Mouse (Mus musculus) liver, embryonic 16.5 days (tissue): ENCODE measurements at regions not wholly inside any gene's neighbourhood (a gene's known extent, or its start where the extent isn't known, plus 50 kb on each side); places are given as distances from the start of the nearest gene placed in this dataset.

Source experiments
- ATAC-seq: fragments of 200-750 bp; cut with Nextera tagmentation; 2 replicates; pipeline ENCODE4 v1.8.0; 2017; ENCODE audit warnings: low read depth, mild to moderate bottlenecking, moderate number of reproducible peaks, moderate library complexity
- H3K27ac ChIP-seq: fragments of 300-500 bp; sonication (generic); 2 replicates; pipeline ENCODE4 v1.5.1; 2014; ENCODE audit warnings: mild to moderate bottlenecking, low read length
- H3K27me3 ChIP-seq: fragments of 300-500 bp; sonication (generic); 2 replicates; pipeline ENCODE4 v1.6.1; 2014; ENCODE audit warnings: low read depth, low read length, mixed read lengths; ENCODE audit not compliant: control insufficient read depth, insufficient read depth
- H3K36me3 ChIP-seq: fragments of 300-500 bp; sonication (generic); 2 replicates; pipeline ENCODE4 v1.6.1; 2014; ENCODE audit warnings: mild to moderate bottlenecking; ENCODE audit not compliant: control insufficient read depth, insufficient read depth
- H3K4me1 ChIP-seq: fragments of 300-500 bp; sonication (generic); 2 replicates; pipeline ENCODE4 v1.6.1; 2014; ENCODE audit warnings: low read depth, low read length, mixed read lengths; ENCODE audit not compliant: control insufficient read depth
- H3K4me2 ChIP-seq: fragments of 300-500 bp; sonication (generic); 2 replicates; pipeline ENCODE4 v1.6.1; 2014; ENCODE audit warnings: low read depth, low read length, mixed read lengths
- H3K4me3 ChIP-seq: fragments of 300-500 bp; sonication (generic); 2 replicates; pipeline ENCODE4 v1.5.1; 2014; ENCODE audit warnings: low read depth, mild to moderate bottlenecking, low read length
- H3K9ac ChIP-seq: fragments of 300-500 bp; sonication (generic); 2 replicates; pipeline ENCODE4 v1.6.1; 2014; ENCODE audit warnings: low read depth, low read length
- H3K9me3 ChIP-seq: fragments of 300-500 bp; sonication (generic); replicated peaks from 2 replicates; pipeline ENCODE4 v1.6.1; 2016; ENCODE audit warnings: low read length; ENCODE audit not compliant: control insufficient read depth
- WGBS: fragments of 180-500 bp; shearing (Covaris S2); extraction: QIAGEN DNeasy Blood & Tissue Kit; methylation state at CpG from one replicate; pipeline ENCODE4 v1.1.7; 2014; ENCODE audit not compliant: insufficient replicate concordance; 5-methylcytosine and 5-hydroxymethylcytosine counted together

DNA sequence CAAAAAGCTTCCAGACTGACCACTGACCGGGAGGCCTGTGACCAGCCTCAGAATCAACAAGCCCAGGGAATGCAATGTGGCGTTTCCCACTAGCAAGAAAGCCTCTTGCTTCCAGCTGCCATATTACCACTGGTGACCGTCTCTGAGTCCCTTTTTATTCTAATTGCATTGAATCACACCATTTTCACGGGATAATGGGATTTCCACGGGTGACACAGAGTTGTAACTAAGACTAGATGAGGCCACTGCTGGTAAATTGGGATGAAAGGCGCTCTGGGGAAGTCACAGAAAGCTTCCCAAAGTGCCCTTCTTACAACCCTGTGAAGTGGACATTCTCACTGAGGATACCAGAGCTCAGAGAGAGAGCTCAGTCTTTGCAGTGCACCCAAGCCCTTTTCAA lies 107.4 kb downstream of the Mrm1 start:
- Histone ChIP-seq H3K4me2 (no peak overlapping the region), H3K27ac (no peak overlapping the region), H3K27me3 (peaks cover 17% of the 10 kb centered on the region), H3K9me3 (no peaks in the 10 kb centered on the region), H3K4me1 (no peaks in the 10 kb centered on the region), H3K36me3 (no peaks in the 10 kb centered on the region), H3K4me3 (no peak overlapping the region), H3K9ac (no peak overlapping the region)
- ATAC-seq, result no peak
- WGBS, result 45% methylated on average over 6 of the region's 6 CpGs

DNA sequence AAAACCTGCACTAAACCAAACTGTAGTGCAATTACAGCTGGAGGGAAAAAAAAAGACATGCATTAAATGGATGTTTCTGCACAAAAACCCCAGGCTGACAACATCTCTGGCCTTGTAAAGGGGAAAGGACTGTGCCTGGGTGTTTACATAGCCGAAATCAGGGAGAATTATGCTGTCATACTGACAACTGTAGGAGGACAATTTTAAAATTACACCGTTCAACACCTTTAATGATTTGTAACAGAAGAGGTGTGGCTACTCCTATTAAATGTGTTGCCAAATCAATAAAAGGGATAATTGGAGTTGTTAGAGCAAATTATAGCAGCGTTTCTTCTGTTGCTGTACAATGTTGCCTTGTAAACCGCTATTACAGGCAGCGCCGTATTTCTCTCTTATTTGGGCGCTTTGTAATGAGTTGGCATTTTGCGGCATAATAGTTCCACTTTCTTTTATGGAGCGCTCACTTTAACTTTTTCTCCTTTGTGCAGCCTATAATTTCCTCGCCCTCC lies 111.0 kb downstream of the Mrm1 start:
- 74% methylated on average over 10 of the region's 10 CpGs for WGBS
- Histone ChIP-seq H3K4me2 (no peak overlapping the region), H3K27me3 (peaks cover 19% of the 10 kb centered on the region), H3K9ac (no peak overlapping the region), H3K27ac (no peak overlapping the region), H3K36me3 (no peaks in the 10 kb centered on the region), H3K4me3 (no peak overlapping the region), H3K9me3 (no peaks in the 10 kb centered on the region), H3K4me1 (no peaks in the 10 kb centered on the region)
- ATAC-seq, result no peak

DNA sequence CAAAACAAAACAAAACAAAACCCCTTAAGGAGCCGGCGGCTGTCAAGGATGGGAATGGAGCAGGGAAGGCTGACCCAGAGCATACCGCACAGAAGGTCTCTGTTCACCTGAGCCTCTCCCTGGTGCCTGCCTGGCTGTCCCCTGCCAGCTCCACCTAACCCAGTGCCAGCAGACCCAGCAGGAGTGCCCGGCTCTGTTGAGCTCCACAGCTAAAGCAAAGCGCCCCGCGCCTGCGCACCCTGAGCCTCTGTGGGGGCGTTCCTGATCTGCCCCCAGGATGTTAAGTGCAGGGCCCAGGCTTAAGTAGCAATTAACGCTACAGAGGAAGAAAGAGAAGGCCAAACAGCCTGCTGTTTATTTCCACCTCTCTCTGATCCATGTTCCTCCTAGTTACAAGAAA lies 111.5 kb downstream of the Mrm1 start:
- no peak for ATAC-seq
- Histone ChIP-seq H3K36me3 (no peaks in the 10 kb centered on the region), H3K9ac (no peak overlapping the region), H3K4me2 (no peak overlapping the region), H3K9me3 (no peaks in the 10 kb centered on the region), H3K27ac (no peak overlapping the region), H3K4me1 (no peaks in the 10 kb centered on the region; the same call in 1 of the 2 replicates), H3K27me3 (peaks cover 19% of the 10 kb centered on the region), H3K4me3 (no peak overlapping the region)
- WGBS, result 25% methylated on average over 10 of the region's 10 CpGs

DNA sequence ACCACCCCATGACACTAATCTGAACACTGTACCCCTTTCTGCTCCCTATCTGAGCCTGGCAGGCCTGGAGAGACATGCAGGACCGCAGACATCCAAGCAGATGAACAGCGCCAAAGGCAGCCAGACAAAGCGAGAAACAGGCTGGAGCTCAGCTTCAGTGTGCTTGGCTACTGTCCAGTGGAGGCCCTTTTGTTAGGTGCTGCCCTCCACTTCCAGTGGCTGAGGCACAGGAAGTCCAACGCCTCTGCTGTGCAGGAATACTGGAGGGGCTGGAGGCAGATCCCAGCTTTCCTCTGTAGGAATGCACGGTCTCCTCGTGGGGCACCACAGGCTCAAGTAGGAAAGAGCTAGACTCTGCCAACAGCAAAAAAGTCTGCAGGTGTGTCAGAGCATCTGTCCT lies 112.6 kb downstream of the Mrm1 start:
- no peak overlapping the region for H3K27ac ChIP-seq
- no peaks in the 10 kb centered on the region for H3K9me3 ChIP-seq
- ATAC-seq, result no peak
- H3K4me2 ChIP-seq, result no peak overlapping the region
- H3K27me3 ChIP-seq, result peaks cover 19% of the 10 kb centered on the region
- H3K4me3 ChIP-seq, result no peak overlapping the region
- WGBS, result 29% methylated on average over 6 of the region's 6 CpGs
- no peaks in the 10 kb centered on the region for H3K36me3 ChIP-seq
- peaks cover 8% of the 10 kb centered on the region; the same call in 1 of the 2 replicates for H3K4me1 ChIP-seq
- no peak overlapping the region for H3K9ac ChIP-seq

DNA sequence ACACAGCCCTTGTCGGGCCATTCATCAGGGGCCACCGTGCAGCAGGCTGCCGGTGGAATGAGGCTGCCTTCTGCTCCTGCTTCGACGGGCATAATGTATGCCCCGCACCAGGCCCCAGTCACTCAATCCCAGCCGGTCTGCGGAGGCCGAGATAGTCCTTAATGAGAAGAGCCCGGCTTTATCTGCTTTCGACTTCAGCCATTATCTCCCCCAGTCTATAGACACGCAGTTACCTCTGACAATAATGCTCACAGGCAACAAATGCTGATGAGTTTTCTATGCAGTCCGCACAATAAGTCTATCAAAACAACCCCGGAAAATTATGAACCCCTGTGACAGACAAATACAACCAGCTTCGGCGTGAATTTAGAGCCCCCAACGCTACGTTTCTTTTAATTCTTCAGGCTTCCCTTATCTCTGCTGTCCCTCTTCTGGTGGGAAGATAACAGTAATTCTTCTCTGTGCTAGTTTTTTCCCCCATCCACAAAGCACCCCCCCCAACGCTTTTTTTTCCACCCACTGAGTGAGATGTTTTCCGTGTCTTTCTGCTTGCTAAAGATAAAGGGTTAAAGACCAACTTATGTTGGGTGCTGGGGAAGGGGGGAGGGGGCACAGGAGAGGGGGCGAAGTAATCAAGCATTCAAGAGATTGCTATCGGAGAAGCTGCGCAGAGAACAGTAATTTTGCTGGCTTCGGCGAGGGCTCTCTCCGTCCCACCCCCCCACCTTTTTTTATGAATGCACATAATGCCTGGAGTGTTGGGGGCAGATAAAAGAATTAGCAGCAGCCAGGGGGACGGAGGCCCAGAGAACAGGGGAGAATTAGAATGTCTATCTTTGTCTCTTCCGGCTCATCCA lies 117.8 kb downstream of the Mrm1 start:
- ATAC-seq, result peak; percentile 90
- peak overlapping the region; percentile 46 for H3K4me2 ChIP-seq
- peak overlapping the region; percentile 55 for H3K27ac ChIP-seq
- no peaks in the 10 kb centered on the region for H3K9me3 ChIP-seq
- no peaks in the 10 kb centered on the region for H3K36me3 ChIP-seq
- WGBS, result 2% methylated on average over 28 of the region's 28 CpGs
- no peaks in the 10 kb centered on the region; the same call in 1 of the 2 replicates for H3K27me3 ChIP-seq
- H3K4me1 ChIP-seq, result peaks cover 27% of the 10 kb centered on the region
- H3K4me3 ChIP-seq, result peak overlapping the region; percentile 18
- H3K9ac ChIP-seq, result 0 out of 2 replicates have a peak overlapping the region, but pooled peaks have one; percentile 33

DNA sequence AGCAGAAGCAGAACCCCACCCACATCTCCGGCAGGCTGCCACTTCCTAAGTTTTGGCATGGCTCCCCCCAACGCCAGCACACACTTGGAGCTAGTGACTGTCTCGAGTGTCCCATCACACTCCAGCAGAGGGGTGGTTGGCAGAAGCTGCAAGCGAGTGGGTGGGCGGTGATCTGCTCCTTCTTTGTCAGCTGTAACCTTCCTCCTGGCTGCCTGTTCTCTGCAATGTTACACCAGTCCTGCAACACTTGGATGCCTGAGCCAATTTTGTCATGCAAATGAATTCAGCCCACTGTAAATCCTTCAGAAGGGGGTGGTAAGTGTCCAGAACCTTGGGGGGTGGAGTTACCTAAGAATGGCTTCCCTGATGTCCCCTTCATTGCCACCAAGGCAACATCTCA lies 121.8 kb downstream of the Mrm1 start:
- Histone ChIP-seq H3K4me3 (no peak overlapping the region), H3K4me1 (peaks cover 38% of the 10 kb centered on the region), H3K36me3 (no peaks in the 10 kb centered on the region), H3K4me2 (no peak overlapping the region), H3K9me3 (no peaks in the 10 kb centered on the region), H3K27me3 (no peaks in the 10 kb centered on the region; the same call in 1 of the 2 replicates), H3K27ac (no peak overlapping the region), H3K9ac (no peak overlapping the region)
- no peak for ATAC-seq
- WGBS, result 31% methylated on average over 5 of the region's 5 CpGs

DNA sequence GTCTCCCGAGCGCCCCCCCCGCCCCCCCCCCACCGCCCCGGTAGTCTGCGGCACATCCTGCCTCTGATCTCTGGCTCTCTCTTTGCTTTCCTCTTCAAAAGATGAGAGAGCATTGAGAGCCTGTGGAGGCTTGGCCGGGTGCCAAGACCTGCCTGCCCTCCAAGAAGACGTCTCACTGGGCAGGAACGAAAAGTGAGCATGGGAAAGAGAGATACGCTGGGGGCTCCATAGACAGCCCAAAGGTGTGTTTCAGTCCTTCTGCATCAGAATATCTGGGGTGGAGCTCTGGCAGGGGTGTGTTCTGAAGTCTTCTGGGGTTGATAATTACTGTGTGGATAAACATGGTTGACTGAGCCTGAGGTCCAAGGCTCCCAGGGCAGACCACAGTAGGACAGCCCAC lies 126.7 kb downstream of the Mrm1 start:
- peak overlapping the region; percentile 11; the same call in 1 of the 2 replicates for H3K9ac ChIP-seq
- peaks cover 14% of the 10 kb centered on the region for H3K4me1 ChIP-seq
- peak overlapping the region; percentile 36 for H3K4me2 ChIP-seq
- H3K4me3 ChIP-seq, result peak overlapping the region; percentile 36
- peak overlapping the region; percentile 52; the same call in 1 of the 2 replicates for H3K27ac ChIP-seq
- no peaks in the 10 kb centered on the region for H3K27me3 ChIP-seq
- ATAC-seq, result peak; percentile 93
- WGBS, result 17% methylated on average over 8 of the region's 10 CpGs
- no peaks in the 10 kb centered on the region for H3K9me3 ChIP-seq
- H3K36me3 ChIP-seq, result no peaks in the 10 kb centered on the region

DNA sequence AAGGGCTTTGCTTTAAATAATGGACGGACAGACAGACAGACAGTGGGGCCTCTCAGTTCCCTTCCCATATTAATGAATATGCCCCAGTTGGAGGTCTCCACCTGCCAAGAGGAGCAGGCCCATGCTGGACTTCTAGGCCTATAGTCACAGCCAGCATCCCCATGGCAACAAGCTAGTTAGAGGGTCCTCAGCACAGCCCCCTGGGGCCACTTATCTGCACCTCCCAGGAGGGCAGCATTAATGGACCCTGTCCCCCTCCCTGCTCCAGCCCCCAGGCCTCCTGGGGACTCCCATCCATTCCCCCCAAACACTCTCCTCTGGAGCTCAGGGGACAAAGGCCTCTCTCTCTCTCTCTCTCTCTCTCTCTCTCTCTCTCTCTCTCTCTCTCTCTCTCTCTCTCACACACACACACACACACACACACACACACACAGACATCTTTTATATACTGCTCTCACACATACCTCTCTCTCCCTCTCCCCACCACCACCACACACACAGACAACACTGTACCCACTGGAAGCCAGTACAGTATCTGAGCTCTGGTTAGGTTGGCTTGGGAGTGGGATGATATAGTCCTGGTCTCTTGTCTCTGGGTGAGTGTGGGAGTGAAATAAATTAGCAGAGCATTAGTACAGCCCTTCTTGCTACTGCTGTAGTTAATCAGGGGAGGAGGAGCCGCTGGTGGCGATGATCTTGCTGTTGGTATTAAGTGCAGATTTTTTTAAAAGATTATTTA lies 127.7 kb downstream of the Mrm1 start:
- H3K9ac ChIP-seq, result peak overlapping the region; percentile 33; the same call in 1 of the 2 replicates
- H3K4me2 ChIP-seq, result 0 out of 2 replicates have a peak overlapping the region, but pooled peaks have one; percentile 36
- H3K4me1 ChIP-seq, result peaks cover 14% of the 10 kb centered on the region
- no peak for ATAC-seq
- no peaks in the 10 kb centered on the region for H3K9me3 ChIP-seq
- H3K36me3 ChIP-seq, result no peaks in the 10 kb centered on the region
- no peaks in the 10 kb centered on the region for H3K27me3 ChIP-seq
- H3K27ac ChIP-seq, result no peak overlapping the region; the same call in 1 of the 2 replicates
- 41% methylated on average over 3 of the region's 3 CpGs for WGBS
- H3K4me3 ChIP-seq, result peak overlapping the region; percentile 36
